Mouse (Mus musculus): ENCODE measurements around the gene Kcp.

GRCm38 (mm10) chr6:29525256-29525655 lies 17.5 kb upstream of the Kcp start:
- TF ChIP-seq ZC3H11A (IDR thresholded peaks at IDR 0.05; ENCODE audit: borderline replicate concordance, low read depth, low read length), result no peak
- no peak for TF ChIP-seq HCFC1 (IDR thresholded peaks at IDR 0.05; ENCODE audit: borderline replicate concordance, insufficient read depth, low read length)
- TF ChIP-seq CHD2 (IDR thresholded peaks at IDR 0.05; ENCODE audit: low read depth, low read length), result no peak
- no peak for TF ChIP-seq MAFK (IDR thresholded peaks at IDR 0.05; ENCODE audit: insufficient read depth, low read depth, low read length)
- no peak for TF ChIP-seq ZNF384 (IDR thresholded peaks at IDR 0.05; ENCODE audit: low read depth, low read length)
